ENCODE assay signal across 8 mouse cellular contexts in the genomic region with DNA sequence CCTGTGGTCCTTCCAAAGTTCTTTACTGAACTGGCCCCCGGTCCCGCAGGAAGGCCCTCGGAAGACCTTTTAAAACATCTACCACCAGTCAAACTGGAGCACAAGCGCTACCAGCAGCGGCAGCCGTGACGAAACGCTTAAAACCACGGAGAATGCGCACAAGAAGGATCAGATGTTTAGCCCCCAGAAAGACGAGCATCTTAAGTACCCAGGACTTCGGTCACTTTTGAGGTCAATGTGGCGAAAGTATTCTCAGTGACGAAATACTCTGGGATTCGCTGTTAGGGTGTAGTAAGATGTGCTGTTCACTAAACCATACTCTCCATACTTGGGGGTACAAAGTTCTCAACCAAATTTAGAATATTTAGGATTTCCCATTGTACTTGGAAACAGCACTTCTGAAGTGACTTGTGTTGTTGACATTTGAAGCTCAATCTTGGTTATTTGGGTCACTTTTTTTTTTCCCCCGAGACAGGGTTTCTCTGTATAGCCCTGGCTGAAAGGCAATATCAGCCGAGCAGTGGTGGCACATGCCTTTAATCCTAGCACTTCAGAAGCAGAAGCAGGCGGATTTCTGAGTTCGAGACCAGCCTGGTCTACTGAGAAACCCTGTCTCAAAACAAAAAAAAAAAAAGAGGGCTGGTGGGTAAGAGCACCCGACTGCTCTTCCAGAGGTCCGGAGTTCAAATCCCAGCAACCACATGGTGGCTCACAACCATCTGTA. TPM values are rescaled to one million over a fixed set of nuclear protein-coding genes. Genes with fewer than 3 reads are reported as not detected.
DNase-seq lines count a peak whose midpoint lies in the region; ATAC-seq lines count a peak whose summit lies in the region.

No protein-coding gene starts in this region.

- intact Hi-C loops in left cerebral cortex, postnatal 4 days (cut with DNase I) = no loop called here

- peak; percentile 8 to 54; a peak in 2 of 4 replicates for ATAC-seq in hematopoietic stem cell, adult 5-6 weeks (replicated peaks in 1 of 2; ENCODE audit: insufficient read depth in 1 of 2, low FRiP score in 2 of 2, low TSS enrichment in 1 of 2, low read depth in 1 of 2, poor library complexity in 2 of 2, severe bottlenecking in 2 of 2)

- H3K27ac ChIP-seq in heart, embryonic 10.5 days = peak overlapping the region; percentile 97

- no peaks in the 10 kb centered on the region for H3K27me3 ChIP-seq in heart, embryonic 10.5 days (ENCODE audit: insufficient read depth, poor library complexity, severe bottlenecking)
- H3K27me3 ChIP-seq in megakaryocyte, embryonic 14.5 days (replicated peaks) = no peaks in the 10 kb centered on the region

- 17% methylated on average over 21 of the region's 21 CpGs for WGBS in heart, embryonic 10.5 days

- H3K36me3 ChIP-seq in heart, embryonic 10.5 days = no peaks in the 10 kb centered on the region
- no peaks in the 10 kb centered on the region for H3K36me3 ChIP-seq in megakaryocyte, embryonic 14.5 days (replicated peaks; ENCODE audit: low read length)

- DNase-seq in heart, embryonic 10.5 days (ENCODE audit: low spot score) = peak; percentile 61
- no peak for DNase-seq in heart, postnatal 4 days
- peak; percentile 57 for DNase-seq in MN1 (ENCODE audit: low spot score)
- DNase-seq in ovary, postnatal 10 days (ENCODE audit: low spot score) = no peak
- no peak for DNase-seq in thymus, postnatal 10 days (ENCODE audit: low spot score in 2 of 2)
- DNase-seq in left cerebral cortex, postnatal 4 days = no peak

- H3K4me1 ChIP-seq in heart, embryonic 10.5 days = peaks cover 6% of the 10 kb centered on the region; the same call in 1 of the 2 replicates
- peaks cover 23% of the 10 kb centered on the region for H3K4me1 ChIP-seq in megakaryocyte, embryonic 14.5 days

- peak overlapping the region; percentile 91 for H3K4me3 ChIP-seq in heart, embryonic 10.5 days
- peak overlapping the region; percentile 97 for H3K4me3 ChIP-seq in megakaryocyte, embryonic 14.5 days (replicated peaks)

- H3K9me3 ChIP-seq in heart, embryonic 10.5 days = no peaks in the 10 kb centered on the region
- H3K9me3 ChIP-seq in megakaryocyte, embryonic 14.5 days = no peaks in the 10 kb centered on the region

RNA-seq across cellular contexts. Expression of a gene that starts 6.3 kb away (rescaled TPM):
- 10.3 and 11.0 TPM in 2 replicates for polyA plus RNA-seq in heart, embryonic 10.5 days (2016; fragmentation: Nextera tagmentation; extraction: Ambion mirVana)
- 1 to 10 TPM; 7.7 to 8.9 TPM for total RNA-seq in heart, postnatal 4 days (2021)
- total RNA-seq in hematopoietic stem cell, adult 5-6 weeks (2017) = 11.3 and 19.1 TPM in 2 replicates
- polyA plus RNA-seq in megakaryocyte, embryonic 14.5 days (2012; ENCODE audit: insufficient read depth, low replicate concordance) = 1.6 and 2.1 TPM in 2 replicates
- total RNA-seq in left cerebral cortex, postnatal 4 days (2021) = 10 to 100 TPM in 1 of 2 experiments, 1 to 10 TPM in 1; 7.9 to 17.0 TPM

RNA-seq across cellular contexts. Expression of a gene that starts 12.9 kb away (rescaled TPM):
- 0.98 and 1.00 TPM in 2 replicates for polyA plus RNA-seq in heart, embryonic 10.5 days (2016; fragmentation: Nextera tagmentation; extraction: Ambion mirVana)
- total RNA-seq in heart, postnatal 4 days (2021) = 1 to 10 TPM; 6.4 to 7.6 TPM
- 2.6 and 3.6 TPM in 2 replicates for total RNA-seq in hematopoietic stem cell, adult 5-6 weeks (2017)
- 1.7 and 2.8 TPM in 2 replicates for polyA plus RNA-seq in megakaryocyte, embryonic 14.5 days (2012; ENCODE audit: insufficient read depth, low replicate concordance)
- 10 to 100 TPM; 50.0 to 54.6 TPM for total RNA-seq in left cerebral cortex, postnatal 4 days (2021)

RNA-seq across cellular contexts. Expression of a gene that starts 18.7 kb away (rescaled TPM):
- polyA plus RNA-seq in heart, embryonic 10.5 days (2016; fragmentation: Nextera tagmentation; extraction: Ambion mirVana) = 2.8 and 3.0 TPM in 2 replicates
- 10 to 100 TPM; 37.5 to 39.2 TPM for total RNA-seq in heart, postnatal 4 days (2021)
- total RNA-seq in hematopoietic stem cell, adult 5-6 weeks (2017) = 6.1 and 13.1 TPM in 2 replicates
- 15.0 and 39.5 TPM in 2 replicates for polyA plus RNA-seq in megakaryocyte, embryonic 14.5 days (2012; ENCODE audit: insufficient read depth, low replicate concordance)
- total RNA-seq in left cerebral cortex, postnatal 4 days (2021) = 10 to 100 TPM; 49.9 to 54.6 TPM

RNA-seq across cellular contexts. Expression of a gene that starts 18.8 kb away (rescaled TPM):
- not detected in 2 replicates for polyA plus RNA-seq in heart, embryonic 10.5 days (2016; fragmentation: Nextera tagmentation; extraction: Ambion mirVana)
- total RNA-seq in heart, postnatal 4 days (2021) = 1 to 10 TPM; 3.0 to 3.9 TPM
- total RNA-seq in hematopoietic stem cell, adult 5-6 weeks (2017) = not detected in 2 replicates
- 1.6 TPM in 1 of 2 replicates, not detected in the other for polyA plus RNA-seq in megakaryocyte, embryonic 14.5 days (2012; ENCODE audit: insufficient read depth, low replicate concordance)
- total RNA-seq in left cerebral cortex, postnatal 4 days (2021) = not detected

RNA-seq across cellular contexts. Expression of a gene that starts 27.8 kb away (rescaled TPM):
- 89.8 and 162 TPM in 2 replicates for polyA plus RNA-seq in heart, embryonic 10.5 days (2016; fragmentation: Nextera tagmentation; extraction: Ambion mirVana)
- total RNA-seq in heart, postnatal 4 days (2021) = 100 to 1,000 TPM; 141 to 142 TPM
- total RNA-seq in hematopoietic stem cell, adult 5-6 weeks (2017) = 268 and 313 TPM in 2 replicates
- 94.8 and 258 TPM in 2 replicates for polyA plus RNA-seq in megakaryocyte, embryonic 14.5 days (2012; ENCODE audit: insufficient read depth, low replicate concordance)
- total RNA-seq in left cerebral cortex, postnatal 4 days (2021) = 100 to 1,000 TPM; 325 to 354 TPM

Comparison
In these comparisons a context has a peak if more than half of its experiments do, and no peak if none do; other contexts are left out.
1. DNase-seq: peak in heart, embryonic 10.5 days (single experiment) and MN1 (single experiment); none in heart, postnatal 4 days (single experiment), ovary, postnatal 10 days (single experiment), thymus, postnatal 10 days (0 of 2) and left cerebral cortex, postnatal 4 days (single experiment).
2. RNA of a gene that starts 12.9 kb away (total RNA-seq): 50.0 to 54.6 TPM in left cerebral cortex, postnatal 4 days; 6.4 to 7.6 TPM in heart, postnatal 4 days and 2.6 to 3.6 TPM in hematopoietic stem cell, adult 5-6 weeks; every median in the first group is over 4 times any median in the second.